Mouse (Mus musculus) heart, adult 9 months (tissue): ENCODE measurements around the gene Zfp423.

Experiments
- DNase-seq, 2 experiments: peaks; one replicate each; pipeline ENCODE4 v3.0.0; 2022; ENCODE audit warnings: low spot score in 2 of 2

Zfp423 gene

DNA sequence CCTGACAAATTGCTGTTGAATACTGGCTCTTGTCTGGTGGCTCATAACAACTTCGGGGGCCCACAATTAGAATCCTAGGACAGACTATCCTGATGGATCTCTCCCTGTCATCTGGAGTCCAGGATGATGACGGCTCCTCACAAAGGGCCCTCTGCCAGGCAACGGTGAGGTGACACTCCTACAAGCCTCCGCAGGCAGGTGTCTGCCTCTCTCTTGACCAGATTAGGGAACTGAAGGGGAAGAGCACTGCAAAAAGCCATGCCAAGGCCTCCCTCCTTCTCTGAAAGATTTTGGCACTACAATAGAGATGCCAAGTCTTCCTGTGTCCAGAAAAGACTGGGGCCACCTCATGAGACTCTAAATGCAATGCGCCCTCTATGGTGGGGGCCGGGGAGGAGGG is 7.1 kb downstream of the Zfp423 start:
- DNase-seq: no peak

DNA sequence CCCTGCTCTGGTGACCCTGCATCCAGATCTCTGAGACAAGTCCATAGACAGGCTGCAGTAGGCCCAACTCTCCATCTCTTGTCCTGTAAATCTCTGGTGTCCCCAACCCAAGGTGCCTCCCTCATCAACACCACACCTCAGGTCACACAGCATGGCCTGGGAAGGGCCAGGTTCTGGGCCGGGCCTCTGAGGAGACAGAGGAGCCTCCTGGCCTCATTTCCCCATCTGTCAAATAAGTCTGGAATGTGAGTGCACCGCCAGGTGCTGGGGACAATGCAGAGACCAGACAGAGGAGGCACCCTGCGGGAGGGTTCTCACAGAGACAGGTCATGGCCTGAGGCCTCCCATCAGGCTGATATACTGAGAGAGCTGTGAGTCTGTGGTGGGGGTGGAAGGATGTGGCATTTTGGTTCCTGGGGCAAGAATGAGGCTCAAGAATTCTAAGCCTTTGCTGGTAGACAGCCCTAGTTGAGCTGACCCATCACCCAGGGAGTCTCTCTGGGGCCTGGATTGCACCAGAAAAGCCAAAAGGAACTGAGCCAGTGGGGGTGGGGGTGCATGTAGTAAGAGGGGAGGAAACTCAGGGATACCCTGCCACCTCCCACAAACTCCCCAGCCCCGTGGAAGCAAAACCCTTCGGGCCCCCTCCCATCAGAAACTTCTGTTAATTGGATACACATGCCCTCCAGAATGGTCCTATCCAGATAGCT is 15.0 kb downstream of the Zfp423 start:
- DNase-seq: no peak

DNA sequence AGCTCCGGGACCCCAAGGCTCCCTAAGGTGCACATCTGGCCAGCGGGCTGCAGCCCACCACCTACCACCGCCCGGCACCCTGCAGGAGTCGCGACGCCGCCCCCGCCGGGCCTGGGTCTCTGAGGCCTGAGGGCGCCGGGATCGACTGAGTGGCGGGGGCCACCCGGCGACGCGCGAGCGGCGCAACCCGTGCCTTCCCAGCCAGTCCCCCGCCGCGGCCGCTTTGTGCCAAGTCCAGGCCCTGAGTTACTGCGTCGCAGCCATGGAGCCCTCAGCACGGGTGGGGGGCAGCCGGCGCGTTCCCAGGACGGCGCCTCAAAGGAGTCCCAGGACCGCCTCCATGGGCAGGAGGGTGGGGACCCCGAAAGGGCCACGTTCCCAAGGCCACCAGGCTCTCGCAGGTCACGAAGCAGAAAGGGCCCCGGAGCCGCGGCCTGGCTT is 15.7 kb downstream of the Zfp423 start:
- DNase-seq: no peak

DNA sequence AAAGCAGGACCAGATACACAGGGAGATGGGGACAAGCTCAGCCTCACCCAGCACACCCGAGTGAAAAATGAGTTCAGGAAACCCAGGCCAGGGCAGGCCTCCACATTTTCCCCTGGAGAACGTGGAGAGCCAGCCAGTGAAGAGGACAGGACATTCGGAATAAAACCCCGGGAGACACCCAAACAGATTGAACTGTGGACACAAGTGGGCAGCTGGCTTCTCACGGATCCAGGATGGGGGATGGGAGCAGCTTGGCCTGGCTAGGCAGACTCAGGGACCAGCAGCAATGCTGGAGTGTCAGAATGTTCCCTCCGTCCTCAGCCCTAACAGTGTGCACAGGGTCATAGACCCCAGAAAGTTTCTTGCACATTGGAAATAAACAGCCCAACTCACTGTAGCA is 18.7 kb downstream of the Zfp423 start:
- peak in 1 of 2 experiments; percentile 49 for DNase-seq

DNA sequence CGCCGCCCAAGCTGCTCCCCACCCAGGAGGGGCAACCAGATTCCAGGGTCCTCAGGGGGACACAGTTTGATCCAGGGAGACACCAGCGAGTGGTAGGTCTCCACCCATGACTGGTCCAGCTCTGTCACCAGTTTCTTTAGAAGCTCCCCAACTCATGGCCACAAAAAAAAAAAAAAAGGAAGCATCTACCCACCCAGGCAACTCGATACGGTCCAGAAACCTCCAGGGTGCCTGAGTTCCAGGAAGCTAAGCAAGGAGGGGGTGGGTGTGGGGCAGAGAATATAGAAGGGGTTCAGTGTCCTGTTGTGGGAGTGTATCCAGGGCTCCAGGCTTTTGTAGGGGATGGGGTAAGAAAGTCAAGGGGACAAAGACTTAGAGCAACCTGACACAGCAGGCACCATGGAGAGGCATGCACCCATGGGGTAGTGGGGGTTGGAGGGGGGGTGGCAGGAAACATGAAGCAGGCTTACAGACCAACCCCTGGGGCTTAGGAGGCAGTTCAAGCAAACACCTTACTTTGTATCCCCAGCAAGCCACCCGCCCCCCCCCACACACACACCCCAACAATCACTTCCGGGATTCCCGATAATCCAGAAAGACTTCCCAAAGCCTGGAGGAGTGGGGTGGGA is 20.0 kb downstream of the Zfp423 start:
- DNase-seq: no peak

DNA sequence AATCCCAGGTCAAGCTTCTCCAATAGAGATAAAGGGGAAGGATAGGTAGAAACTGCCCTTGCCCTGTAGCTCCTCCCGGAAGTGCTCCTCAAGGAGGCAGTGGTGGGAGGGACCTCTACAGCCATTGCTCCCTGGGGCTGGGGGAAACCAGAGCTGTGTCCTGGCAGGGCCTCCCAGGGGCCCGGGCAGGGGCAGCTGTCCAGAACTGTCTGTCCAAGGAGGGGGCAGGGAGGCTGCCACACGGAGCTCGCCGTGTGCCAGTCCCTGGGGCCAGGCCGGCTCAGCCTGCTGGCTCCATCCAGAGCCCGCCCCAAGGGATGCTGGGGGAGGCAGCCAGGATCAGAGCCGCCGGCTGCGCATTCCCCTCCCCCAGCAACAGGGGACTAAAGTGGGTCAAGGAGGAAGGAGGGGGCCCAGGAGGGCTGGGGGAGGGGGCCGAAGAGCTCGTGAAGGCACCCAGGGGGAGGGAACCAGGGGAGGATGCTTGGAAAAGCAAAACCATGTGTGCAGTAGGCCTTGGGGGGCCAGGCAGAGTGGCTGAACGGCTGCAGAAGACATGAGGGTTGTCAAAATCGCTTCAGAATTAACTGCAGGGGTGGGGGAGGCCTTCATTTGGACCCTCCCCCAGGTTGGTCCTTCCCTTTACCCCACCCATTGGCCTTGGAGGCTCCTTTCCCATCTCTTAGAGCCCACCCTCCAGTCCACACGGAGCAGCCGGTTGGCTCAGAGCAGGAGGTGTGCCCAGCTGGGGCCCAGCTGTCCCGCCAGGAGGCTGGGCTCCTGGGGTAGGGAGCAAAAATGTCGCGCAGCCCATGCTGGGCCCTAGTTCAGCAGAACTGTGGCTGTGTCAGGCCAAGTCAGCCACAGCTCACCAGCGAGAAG is 20.8 kb downstream of the Zfp423 start:
- peak in 1 of 2 experiments; percentile 57 for DNase-seq

DNA sequence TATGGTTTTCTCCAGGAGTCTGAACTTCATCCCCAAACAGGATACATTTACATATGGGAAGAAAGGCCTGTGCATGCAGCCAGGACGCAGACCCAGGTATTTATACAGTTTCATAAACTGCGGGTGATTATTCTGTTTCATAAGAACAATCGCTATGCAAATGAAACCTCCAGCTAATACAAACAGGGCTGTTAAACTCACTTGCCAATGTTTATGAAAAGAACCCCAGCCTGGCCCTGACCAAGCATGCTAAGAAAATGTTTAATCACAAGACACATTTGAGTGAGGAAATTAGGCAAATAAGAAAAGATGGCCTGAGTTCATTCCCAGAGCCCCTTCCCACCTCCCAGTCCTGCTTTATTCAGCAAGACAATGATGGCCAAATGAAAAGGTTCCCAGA is 22.2 kb downstream of the Zfp423 start:
- no peak for DNase-seq

DNA sequence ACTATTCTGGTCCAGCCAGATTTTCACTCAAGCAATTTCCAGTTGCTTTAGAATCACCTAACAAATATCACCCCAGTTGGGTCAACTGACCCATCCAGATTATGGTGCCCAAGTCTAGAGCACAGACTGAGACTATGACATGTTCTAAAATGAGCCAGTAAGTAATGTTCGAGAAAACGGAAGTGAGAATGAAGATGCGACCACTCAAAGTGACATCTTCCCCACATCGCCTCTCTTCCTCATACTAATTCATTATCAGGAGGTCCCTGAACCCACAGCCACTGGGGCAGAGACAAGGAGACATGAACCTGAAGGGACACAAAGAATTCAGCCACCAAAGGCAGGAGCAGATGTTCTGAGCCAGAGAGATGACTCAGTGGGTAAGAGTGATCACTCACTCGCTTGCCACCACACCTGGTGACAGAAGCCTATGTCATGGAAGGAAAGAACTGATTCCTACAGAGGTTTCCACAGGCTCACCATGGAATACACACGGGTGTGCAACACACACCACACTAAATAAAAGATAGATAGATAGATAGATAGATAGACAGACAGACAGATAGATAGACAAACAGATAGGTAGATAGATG is 24.2 kb downstream of the Zfp423 start:
- DNase-seq: no peak

DNA sequence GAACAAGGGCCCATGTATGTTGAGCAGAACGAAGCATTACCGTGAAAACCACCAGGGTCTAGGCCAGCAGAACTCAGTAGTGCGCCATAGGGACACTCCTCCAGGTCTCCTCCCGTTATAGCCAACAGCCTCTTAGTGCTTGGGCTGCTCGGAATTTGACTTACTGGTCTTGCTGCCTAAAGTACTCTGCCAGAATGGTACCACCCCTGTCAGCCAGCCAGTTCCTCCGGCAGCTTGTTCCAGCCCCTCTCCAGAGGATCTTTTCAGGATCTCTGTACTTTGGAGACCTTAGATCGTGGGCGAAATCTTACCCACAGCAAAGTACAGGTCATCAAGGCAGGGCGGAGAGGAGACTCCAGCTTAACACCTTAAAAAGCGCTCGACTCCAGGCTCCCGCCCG is 25.2 kb downstream of the Zfp423 start:
- no peak for DNase-seq

DNA sequence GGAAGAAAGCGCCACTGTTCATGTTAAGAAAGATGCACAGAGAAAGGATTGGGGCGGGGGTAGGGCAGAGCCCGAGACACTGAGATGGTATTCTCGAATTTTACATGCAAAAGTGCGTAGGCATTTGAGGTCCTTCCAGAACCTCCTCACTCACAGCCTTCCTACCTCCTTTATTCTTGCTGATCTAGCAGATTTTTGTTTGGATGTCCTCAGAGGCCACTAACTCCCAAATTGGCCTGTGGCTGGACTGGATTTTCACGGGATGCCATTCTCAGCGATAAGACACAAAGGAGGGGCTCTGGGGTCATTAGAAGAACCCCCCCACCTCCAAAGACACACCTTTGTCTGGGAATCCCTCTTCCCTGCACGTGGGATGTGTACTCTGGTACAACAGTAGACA is 25.6 kb downstream of the Zfp423 start:
- no peak for DNase-seq

DNA sequence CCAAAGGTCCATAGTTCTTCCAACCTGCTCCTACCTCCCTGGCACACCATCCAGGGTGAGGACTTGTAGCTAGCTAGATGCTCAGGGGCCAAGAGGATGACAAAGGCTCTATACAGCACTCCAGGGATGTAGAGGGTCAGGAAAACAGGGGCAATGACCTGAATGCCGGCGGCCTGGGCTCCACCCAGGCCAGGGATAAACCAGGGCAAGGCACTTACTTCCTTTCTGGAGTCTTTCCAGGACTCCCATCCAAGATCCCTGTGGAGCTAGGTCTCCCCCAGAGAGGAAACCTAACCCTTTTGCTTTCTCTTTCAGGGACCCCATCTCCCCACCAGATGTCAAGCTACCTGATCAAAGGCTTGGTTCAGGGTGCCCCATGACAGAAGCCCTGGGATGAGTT is 30.5 kb downstream of the Zfp423 start:
- DNase-seq: peak; percentile 58 to 77

DNA sequence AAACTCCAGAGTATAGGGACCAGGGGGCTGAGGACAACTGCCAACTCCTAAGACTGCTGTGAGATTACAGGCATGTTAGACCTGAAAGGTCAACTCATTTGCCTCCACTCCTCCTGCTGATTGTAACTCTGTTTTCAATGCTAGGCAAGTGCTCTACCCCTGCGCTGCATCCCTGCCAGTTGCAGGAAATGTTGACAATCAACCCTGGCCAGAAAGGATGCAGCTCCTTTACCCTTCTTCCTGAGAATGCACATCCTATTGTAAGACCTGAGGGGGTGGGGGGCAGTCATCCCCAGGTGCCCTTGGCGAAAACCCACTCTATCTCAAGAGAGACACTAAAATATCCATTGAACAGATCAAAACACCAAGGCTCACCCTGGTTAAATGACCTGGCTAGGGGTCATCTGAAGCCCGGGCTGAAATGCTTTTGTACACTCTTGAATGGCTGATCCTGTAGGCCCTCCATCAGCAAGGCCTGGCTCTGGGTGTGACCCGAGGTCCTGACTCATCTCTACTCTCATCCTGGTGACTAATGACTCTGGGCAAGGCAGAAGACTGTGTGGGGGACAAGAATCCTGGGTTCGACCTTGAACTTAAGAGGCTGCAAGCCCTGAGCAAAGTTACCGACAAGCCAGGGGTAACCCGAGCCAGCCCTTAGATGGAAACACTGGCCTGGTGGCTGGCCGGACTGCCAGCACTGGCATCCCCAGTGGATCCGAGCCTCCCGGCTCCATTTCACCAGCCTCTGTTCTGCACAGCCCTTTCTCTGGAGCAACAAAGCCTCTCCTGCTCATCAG is 32.2 kb downstream of the Zfp423 start:
- no peak for DNase-seq

DNA sequence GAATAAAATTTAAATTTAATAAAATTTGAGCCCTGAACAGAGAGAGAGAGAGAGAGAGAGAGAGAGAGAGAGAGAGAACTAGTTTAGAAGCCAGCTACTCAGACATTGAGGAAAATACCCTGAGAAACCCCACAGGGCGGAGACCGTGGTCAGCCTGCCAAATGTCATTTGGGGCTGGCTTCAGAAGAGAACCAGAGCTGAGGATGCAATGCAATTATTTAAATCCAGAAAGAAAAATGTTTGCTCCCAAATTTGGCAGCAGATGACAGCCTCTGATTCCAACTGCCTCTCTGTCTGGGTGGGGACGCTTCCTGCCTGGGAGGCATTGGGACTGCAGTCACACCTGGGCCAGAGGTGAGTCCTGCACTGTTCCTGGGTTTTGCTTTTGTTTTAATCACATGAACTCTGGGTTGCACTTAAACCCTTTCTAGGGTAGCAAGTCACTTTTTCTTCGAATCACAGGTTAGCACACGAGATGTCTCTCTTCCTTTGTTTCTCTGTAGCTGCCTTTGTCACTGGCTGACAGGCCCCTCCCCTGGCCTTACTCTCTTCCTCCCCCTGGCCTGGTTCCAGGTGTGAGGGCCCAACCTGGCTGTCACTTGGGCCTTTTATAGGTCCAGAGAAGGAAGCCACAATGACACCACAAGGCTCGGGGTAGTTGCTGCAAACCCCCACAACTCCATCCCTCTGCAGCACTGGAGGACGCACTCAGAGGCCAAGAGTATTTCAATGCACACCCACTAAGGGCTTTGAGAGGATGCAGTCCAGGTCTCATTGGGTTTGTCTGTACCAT is 33.1 kb downstream of the Zfp423 start:
- no peak for DNase-seq

DNA sequence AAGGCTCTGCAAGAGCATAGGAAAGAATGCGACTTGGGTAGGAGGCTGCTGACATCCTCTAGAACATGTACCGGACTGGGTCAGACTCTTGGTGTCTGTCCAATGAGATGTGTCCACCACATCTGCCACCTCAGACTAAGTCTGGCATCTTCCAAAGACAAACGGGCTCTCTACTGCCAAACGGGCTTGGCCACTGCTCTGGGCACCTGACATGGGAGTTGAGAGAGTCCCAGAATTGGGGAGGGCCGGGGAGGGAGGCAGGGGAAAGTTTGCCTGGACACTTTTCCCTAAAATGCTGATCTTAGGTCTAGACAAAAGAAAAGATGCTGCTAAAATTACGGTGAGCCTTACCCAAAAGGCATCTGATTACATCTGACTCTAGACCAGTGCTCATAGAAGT is 36.5 kb downstream of the Zfp423 start:
- DNase-seq: no peak

DNA sequence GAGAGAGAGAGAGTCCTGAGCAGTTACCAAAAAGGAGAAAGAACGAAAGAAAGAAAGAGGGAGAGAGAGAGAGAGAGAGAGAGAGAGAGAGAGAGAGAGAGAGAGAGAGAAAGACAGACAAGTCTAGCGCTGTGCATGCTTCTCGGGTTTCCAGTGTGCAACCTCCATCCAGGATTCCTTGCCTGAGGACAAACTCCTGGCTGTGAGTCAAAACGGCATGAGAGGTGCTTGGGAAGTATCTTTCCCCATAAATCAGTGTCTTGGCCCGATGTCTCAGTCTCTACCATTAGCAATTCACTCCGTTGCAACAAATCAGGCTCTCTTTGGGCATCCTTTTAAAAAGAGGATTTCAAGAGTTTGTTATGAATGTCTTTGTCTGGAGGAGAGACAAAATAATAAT is 36.9 kb downstream of the Zfp423 start:
- no peak for DNase-seq

DNA sequence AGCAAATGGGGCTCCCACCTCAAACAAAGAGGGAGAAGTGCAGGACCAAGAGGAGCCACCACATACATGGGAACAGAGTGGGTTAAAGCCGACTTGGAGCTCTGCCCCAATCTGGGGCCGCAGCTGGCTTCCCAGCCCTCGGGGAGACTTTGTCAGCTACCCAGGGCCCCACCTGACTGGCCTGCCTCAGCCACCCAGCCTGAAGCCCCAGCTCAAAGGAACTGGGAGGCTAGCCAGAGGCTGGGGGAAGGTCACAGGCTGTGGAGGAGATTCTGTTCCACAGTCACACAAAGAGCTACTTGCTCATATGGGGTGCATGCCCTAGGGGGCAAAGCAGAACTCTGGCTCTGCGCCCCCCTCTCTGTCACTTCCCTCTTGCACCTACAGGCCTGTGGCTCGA is 41.4 kb downstream of the Zfp423 start:
- DNase-seq: no peak

DNA sequence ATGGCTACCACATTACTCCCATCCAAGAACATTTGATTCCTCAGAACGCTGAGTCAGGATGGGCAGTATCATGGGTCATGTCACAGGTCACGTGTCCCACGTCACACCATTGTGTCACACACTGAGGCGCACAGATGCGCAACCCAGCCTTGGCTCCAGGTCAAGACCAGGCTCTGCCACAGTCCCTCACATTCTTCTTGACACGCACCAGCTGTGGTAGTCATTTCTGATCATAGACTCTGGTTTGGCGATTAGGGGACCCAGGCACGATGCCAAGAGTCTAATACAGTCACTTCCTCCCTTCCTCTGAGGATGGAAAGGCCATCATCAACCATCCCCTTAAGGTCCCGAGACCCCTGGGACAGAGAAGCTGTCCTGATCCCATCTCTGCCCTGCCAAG is 43.6 kb downstream of the Zfp423 start:
- DNase-seq: peak; percentile 60 to 76

DNA sequence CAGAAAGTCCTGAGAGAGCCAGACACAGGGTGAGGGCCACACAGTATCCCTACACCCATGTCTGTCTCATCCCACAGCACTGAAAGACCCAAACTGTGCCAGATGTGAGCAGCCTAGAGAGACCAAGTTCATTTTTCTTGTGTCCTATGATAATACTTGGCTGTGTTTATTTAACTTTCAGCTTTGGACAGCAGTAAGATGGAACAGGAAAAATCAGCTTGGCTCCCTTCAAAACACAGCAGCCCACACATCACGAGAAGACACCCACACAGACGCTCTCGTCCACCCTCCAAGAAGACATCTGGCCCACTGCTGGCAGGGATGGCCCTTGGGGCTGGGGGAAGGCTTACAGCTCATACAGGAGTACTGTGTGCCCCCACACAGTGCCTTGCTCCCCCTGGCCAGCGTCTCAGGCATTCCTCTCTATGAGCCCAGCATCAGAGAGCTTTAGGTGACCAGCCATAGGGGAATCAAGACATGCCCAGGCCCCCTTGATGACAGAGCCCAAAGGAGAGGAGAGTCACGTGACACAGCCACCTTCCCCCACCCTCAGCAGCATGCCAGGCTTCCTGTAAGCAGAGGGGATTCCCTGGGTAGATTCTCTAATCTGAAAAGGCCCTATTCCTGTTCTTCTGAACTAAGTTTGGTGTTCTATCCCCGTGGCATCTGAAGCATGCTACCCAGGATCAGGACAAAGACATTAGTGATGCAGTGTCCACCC is 45.0 kb downstream of the Zfp423 start:
- no peak for DNase-seq

DNA sequence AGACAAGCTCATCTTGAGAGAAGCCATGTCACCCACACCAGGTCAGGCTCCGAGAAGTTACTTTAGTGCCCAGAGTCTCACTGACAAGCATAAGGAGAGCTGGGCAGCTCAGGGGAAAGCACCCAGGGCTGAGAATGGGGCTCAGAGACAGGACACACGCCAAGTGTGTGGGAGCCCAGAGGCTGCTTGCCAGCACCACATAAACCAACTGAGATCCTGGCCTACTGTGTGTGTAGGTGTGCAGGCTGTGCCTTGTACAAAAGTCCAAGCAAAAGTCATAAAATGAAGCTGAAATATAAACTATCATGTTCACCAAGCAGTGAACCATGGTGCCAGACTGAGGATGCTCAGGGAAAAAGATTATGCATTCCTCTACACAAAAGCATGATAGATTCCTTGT is 50.5 kb downstream of the Zfp423 start:
- DNase-seq: no peak

DNA sequence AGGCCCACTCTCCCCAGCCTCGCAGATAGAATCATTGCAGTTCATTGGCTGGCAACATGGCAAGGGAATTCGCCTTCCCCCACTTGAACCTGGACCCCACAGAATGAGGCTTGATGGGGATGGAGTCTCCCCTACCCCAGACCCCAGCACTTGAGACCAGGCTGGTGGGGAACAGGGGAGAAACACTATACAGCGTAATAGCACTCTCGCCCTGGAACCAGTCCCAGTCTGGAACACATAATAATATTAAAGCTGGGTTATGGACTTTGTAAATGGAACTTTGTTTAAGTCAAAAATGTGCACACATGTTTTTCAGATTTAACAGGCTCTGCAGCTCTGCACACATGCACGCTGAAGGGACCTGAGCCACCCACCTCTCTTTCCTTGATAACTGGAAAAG is 54.0 kb downstream of the Zfp423 start:
- no peak for DNase-seq
